Mouse (Mus musculus) ES-Bruce4 (cell line): ENCODE measurements around the gene Zswim4.

ENCODE experiments used
- CTCF ChIP-seq: IDR thresholded peaks from one replicate; pipeline ENCODE4 v1.8.1; 2011; ENCODE audit warnings: low read depth, low read length
- EP300 ChIP-seq: IDR thresholded peaks from 2 replicates; pipeline ENCODE4 v1.6.1; 2011; ENCODE audit warnings: low read depth, low read length; ENCODE audit not compliant: insufficient read depth
- POLR2A ChIP-seq: IDR thresholded peaks from one replicate; pipeline ENCODE4 v1.8.1; 2011; ENCODE audit warnings: low read length; ENCODE audit not compliant: insufficient read depth

DNA sequence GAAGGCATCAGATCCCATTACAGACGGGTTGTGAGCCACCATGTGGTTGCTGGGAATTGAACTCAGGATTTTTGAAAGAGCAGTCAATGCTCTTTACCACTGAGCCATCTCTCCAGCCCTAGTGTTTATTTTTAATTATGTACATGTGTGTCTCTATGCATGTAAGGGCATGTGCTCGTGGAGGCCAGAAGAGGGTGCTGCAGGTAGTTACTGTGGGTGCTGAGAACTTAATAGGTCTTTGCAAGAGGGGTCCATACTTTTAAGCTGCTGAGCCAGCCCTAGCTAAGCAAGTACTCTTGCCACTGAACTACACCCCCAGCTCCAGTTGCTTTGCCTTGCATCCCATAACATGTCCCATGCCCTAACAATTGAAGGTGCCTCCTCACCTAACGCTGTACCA is 19.0 kb upstream of the Zswim4 start:
- TF ChIP-seq POLR2A (no peak), CTCF (peak; percentile 21), EP300 (no peak)
